Mouse (Mus musculus): ENCODE measurements around the gene Ermap.

The Ermap gene

GRCm38 (mm10) chr4:119185771-119186170, 4.0 kb downstream of the Ermap start:
- no peak for DNase-seq (ENCODE audit: low spot score in 2 of 2)

DNA sequence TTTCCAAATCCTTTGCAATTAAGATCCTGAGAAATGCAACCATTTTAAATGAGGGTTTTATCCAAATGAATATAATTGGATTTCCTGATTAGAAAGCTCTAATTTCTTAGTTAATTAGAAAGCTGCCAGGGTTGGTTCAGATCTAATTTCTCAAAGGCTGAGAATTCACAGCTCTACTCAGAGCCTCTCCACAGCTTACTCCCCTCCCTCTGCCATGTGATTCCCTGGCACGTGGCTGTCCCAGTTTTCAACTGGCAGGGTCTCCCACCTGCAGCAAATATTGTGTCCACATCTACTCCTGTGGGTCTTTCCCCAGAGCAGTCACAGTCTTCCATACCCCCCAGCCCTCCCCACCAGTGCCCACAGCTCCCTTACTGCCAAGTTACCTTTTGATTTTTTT, 6.3 kb downstream of the Ermap start:
- no peak for DNase-seq (ENCODE audit: low spot score in 2 of 2)

- DNase-seq (ENCODE audit: low spot score in 2 of 2) = no peak
Observed at GRCm38 (mm10) chr4:119181456-119181855, 8.4 kb downstream of the Ermap start.

- DNase-seq (ENCODE audit: low spot score in 2 of 2) = no peak
Observed at GRCm38 (mm10) chr4:119180133-119180707, 9.6 kb downstream of the Ermap start.

GRCm38 (mm10) chr4:119178331-119178730, 11.5 kb downstream of the Ermap start:
- no peak for DNase-seq (ENCODE audit: low spot score in 2 of 2)

DNA sequence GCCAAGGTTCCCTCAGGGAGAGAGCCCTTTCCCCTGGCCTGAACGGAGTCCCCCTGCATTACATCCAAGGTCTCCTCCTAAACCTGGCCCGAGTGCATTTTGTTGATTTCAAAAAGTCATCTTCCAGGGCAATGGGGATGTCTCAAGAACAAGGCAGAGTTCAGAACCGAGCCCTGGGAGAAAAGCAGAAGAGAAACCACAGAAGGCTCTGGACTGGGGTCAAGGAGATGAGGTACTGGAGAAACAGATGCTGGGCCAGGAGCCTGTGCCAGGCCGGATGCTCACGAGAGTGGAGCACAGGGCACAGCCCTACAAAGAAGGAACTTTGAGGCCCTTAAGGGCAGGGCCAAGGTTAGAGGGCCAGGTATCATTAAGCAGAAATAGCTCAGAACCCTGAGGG, 12.1 kb downstream of the Ermap start:
- DNase-seq (ENCODE audit: low spot score in 2 of 2) = no peak

- DNase-seq (ENCODE audit: low spot score in 2 of 2) = peak; percentile 96 to 98
Observed at GRCm38 (mm10) chr4:119173851-119174453, 15.9 kb downstream of the Ermap start, which contains the start of gene Zfp691. TSS of gene Zfp691 (minus strand) at chr4:119174195.

DNA sequence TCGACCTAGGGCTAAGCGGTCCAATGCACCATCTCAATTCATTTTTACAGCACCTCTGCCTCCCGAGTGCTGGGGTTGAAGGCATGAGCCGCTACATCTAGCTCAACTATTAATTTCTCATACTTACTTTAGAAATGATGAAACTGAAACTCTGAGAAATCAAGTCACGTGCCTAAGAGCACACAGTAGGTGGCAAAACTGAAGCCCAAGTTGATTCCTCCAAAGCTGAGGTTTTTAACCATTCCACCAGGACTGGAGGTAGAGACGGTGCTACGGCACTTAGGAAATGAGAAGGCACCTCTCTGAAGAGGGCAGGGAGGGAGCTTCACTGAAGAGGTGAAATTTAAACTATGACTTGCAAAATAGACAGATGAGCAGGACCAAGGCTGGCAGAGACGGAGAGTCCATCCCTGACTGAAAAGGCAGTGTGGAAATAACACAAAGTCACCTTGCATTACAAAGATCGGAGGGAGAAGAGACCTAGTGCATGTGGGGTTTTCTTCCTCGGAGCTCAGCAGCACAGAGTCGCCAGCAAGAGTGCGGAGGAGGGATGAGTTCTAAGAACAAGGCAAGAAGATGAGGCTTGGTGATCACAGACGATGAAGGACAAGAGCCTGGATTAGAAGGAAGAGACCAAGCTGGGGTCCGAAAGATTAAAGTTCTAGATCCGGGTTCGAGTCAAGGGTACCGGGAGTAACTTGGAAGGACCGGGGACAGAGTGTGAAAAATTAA, 16.7 kb downstream of the Ermap start:
- peak; percentile 36 to 51 for DNase-seq (ENCODE audit: low spot score in 2 of 2)

DNA sequence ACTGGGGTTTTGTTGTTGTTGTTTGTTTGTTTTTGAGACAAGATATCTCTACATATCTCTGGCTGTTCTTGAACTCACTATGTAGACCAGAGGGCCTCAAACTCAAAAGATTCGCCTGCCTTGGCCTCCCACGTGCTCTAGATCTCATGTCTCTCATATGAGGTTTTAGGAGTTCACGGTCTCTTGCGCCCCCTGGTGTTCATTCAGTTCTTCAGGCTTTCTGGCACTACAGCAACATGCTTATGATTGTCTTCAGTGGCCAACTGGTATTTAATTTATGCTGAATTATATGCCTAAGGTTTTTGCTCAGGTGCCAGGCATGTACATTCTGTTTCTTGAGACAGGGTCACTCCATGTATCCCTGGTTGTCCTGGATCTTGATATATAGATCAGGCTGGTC, 22.1 kb downstream of the Ermap start:
- peak; percentile 91 to 93 for DNase-seq (ENCODE audit: low spot score in 2 of 2)

- DNase-seq (ENCODE audit: low spot score in 2 of 2) = no peak
Observed at GRCm38 (mm10) chr4:119167068-119167467, 22.7 kb downstream of the Ermap start.

DNA sequence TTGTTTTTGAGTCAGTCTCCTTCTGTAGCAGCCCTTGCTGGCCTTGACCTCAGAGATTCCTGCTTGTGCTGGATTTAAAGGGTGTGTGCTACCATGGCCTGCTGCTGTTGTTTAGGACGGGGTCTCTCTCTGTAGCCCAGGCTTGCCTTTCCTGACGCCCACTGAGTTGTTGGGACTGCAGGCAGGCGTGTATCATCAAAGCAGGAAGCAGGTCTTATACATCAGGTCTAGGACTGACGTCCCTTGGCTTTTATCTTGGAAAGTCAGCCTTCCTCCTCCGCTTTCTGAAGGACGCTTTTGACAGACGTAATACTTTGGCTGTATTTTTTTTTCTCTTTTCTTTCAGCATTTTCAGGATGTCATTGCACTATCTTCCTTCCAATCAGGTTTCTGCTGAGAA, 23.9 kb downstream of the Ermap start:
- DNase-seq (ENCODE audit: low spot score in 2 of 2) = no peak

DNA sequence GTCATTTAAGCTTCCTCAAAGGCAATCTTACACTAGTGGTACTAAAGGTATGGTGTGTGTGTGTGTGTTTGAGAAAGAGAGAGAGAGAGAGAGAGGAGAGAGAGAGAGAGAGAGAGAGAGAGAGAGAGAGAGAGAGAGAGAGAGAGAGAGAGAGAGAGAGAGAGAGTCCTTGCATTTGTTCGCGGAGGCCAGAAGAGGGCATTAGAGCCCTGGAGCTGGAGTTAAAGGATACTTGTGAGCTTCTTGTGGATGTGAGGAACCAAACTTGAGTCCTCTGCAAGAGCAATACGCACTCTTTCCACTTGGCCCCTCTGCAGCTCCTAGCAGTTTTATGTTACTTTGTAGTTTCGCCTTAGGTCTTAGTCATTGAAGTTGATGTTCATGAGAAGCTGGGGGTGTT, 26.8 kb downstream of the Ermap start:
- no peak for DNase-seq (ENCODE audit: low spot score in 2 of 2)

DNA sequence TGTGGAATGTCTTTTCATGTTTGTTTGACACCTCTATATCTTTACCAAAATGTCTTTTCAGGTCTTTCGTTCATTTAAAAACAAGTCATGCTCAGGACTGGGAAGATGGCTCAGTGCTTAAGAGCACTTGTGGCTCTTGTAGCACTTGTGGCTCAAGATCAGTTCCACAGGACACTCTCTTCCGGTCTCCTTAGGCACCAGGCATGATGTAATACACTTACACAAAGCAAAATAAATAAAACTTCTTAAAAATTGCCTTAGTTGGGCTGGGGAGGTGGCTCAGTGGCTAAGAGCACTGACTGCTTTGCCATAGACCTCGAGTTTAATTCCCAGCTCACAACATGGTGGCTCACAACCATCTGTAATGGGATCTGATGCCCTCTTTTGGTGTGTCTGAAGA, 28.5 kb downstream of the Ermap start:
- DNase-seq (ENCODE audit: low spot score in 2 of 2) = no peak

- DNase-seq (ENCODE audit: low spot score in 2 of 2) = no peak
Observed at GRCm38 (mm10) chr4:119157891-119158290, 31.9 kb downstream of the Ermap start.

GRCm38 (mm10) chr4:119157186-119157585, 32.6 kb downstream of the Ermap start:
- peak; percentile 60 to 64 for DNase-seq (ENCODE audit: low spot score in 2 of 2)

GRCm38 (mm10) chr4:119148741-119149140, 41.1 kb downstream of the Ermap start:
- no peak for DNase-seq (ENCODE audit: low spot score in 2 of 2)

GRCm38 (mm10) chr4:119147347-119147746, 42.5 kb downstream of the Ermap start:
- no peak for DNase-seq (ENCODE audit: low spot score in 2 of 2)

GRCm38 (mm10) chr4:119146816-119147215, 43.0 kb downstream of the Ermap start:
- no peak for DNase-seq (ENCODE audit: low spot score in 2 of 2)

DNA sequence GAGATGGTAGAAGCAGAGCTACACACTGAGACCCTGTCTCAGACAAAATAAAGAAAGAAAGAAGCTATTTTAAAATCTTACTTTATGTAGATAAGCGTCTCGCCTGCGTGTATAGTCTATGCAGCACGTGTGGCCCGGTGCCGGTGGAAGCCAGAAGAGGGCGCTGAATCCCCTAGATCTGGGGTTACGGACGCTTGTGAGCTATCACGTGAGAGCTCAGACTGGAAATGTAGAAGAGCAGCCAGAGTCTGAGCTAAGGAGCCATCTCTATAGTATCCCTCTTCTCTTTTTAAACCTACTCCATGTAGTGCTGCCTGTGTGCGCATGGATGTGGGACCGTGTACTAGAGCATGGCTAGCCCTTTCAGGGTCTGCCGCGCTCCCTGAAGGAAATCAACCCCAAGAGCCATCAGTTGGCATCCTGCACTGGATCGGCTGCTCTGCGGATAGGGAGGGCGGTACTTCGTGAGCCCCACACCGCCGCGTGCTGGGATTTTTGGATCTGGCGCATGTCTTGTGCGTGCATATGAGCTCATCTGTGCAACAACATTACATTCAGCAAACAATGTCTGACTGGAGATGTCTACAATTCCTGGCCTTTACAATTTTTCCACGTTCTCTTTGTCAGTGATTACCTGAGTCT, 47.5 kb downstream of the Ermap start:
- DNase-seq (ENCODE audit: low spot score in 2 of 2) = no peak

DNA sequence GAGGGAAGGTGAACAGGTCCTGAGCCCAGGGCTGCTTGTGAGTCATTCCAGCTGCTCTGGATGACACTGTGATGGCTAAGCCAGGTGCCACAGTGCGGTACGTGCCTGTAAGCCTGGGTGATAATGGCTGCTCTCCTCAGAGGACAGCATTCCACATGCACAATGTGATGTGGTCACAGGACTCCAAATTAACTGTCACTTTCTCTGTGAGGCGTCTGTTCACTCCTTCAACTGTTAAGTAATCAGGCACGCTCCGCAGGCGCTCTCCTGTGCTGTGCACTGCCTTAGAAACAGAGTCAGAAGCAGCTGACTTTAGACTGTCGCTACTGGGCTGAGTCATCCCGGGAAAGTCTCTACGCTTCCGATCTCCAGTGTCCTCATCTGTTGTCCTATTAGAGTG, 48.6 kb downstream of the Ermap start:
- DNase-seq (ENCODE audit: low spot score in 2 of 2) = peak; percentile 35 to 37

DNA sequence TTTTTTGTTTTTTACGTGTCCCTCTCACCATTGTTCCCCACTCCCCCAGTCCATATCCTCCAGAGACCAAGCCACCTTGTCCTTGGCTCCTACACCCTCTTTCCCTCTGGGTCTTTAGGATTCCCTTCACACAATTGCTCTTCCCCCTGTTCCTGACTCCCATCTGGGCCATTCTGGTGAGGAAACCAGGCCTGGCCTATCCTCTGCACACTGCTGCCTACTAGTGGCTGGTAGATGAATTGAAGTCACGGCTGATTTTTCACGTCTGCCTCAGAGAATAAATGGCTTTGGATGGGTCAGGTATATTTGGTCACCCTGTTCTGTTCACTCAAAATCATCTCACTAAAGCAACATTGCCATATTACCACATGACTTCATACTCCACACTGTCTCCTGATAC, 49.7 kb downstream of the Ermap start:
- no peak for DNase-seq (ENCODE audit: low spot score in 2 of 2)

- DNase-seq (ENCODE audit: low spot score in 2 of 2) = no peak
Observed at GRCm38 (mm10) chr4:119138776-119139175, 51.0 kb downstream of the Ermap start.

- DNase-seq (ENCODE audit: low spot score in 2 of 2) = peak; percentile 65 to 75
Observed at GRCm38 (mm10) chr4:119138171-119138570, 51.6 kb downstream of the Ermap start.

Measured in right cerebral cortex, adult 2 months (tissue).